Mouse (Mus musculus) kidney, adult 18-20 months (tissue): ENCODE data around the gene Slc39a9.
A peak's percentile ranks its signal among the peaks of the same experiment; 100 is the strongest.

Experiments used
- DNase-seq: peaks from one replicate; pipeline ENCODE4 v3.0.0; 2021

The Slc39a9 gene

GRCm38 (mm10) chr12:80721458-80721857 is 77.8 kb downstream of the Slc39a9 start:
- no peak for DNase-seq

GRCm38 (mm10) chr12:80724853-80725559 is 81.3 kb downstream of the Slc39a9 start:
- DNase-seq = peak; percentile 91

- DNase-seq = no peak
Measured at GRCm38 (mm10) chr12:80728207-80728606, 84.5 kb downstream of the Slc39a9 start.

- DNase-seq = no peak
Measured at GRCm38 (mm10) chr12:80728814-80729213, 85.1 kb downstream of the Slc39a9 start.

- no peak for DNase-seq
Measured at GRCm38 (mm10) chr12:80729758-80730530, 86.3 kb downstream of the Slc39a9 start.

- DNase-seq = peak; percentile 25
Measured at GRCm38 (mm10) chr12:80730567-80730966, 86.9 kb downstream of the Slc39a9 start.
